Mouse (Mus musculus): ENCODE measurements around the gene 4930426L09Rik. TPM values are rescaled to one million over a fixed set of nuclear protein-coding genes. Genes with fewer than 3 reads are reported as not detected.

The 4930426L09Rik gene
- total RNA-seq (2021) = 1 to 10 TPM in 1 of 2 experiments, under 1 TPM in 1; 0.76 to 1.2 TPM
- long read RNA-seq, experiment 1, partial matches to known transcripts = 0 of 2 reads
- long read RNA-seq, experiment 1, other reads (novel, unspliced or antisense) = 0 of 2 reads
- long read RNA-seq, experiment 2 = 0 reads

DNA sequence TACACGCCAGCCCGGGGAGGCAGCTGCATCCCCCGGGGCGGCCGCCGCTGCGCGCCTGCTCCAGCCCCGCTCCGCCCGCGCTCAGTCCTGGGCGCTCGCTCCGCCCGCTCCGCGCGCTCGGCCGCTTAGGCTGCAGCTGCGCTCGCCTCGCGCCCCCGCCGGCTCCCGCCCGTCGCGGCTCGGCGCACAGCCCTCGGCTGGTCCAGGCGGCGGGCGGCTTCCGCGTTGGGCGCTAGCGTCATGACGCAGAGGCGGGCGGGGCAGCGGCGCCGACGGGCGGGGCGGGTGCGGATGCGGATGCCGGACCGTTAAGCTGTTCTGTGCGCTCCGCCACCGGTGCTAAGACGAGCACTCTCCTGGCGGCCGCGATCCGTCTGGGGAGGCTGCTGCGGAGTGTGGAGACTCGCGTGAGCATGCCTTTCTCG, at the start of gene 4930426L09Rik, which contains the start of gene Pip4k2a:
4930426L09Rik (plus strand) TSS at position 290 of the 425 bp plus-strand sequence.
Pip4k2a (minus strand) TSS at position 73 of the 425 bp plus-strand sequence.
- DNase-seq (ENCODE audit: low spot score in 2 of 2) = peak; percentile 92 to 93
- intact Hi-C loops (cut with DNase I) = loop anchor here (2.0 to 10.0 kb wide), 5 partner anchors 59 to 603 kb away; partner anchors contain the start of genes Bmi1, Commd3 and Dnajc1

- DNase-seq (ENCODE audit: low spot score in 2 of 2) = no peak
- intact Hi-C loops (cut with DNase I) = no loop called here
Observed at GRCm38 (mm10) chr2:18948741-18949140, 49.4 kb upstream of the 4930426L09Rik start.

DNA sequence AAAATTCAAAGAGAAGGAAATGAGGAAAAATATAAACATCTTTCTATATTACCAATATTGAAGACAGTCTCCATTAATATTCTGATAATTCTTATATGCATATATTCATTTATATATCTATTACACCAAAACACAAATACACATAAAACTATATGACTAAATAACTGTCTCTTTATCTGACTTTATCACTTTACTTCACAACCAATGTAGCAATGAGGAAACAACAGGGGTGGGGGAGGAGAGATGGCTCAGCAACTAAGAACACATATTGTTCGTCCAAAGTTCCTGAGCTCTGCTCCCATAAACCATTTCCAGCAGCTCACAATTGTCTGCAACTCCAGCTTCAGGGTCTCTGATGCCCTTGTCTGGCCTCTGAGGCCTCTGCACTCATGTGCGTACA, 47.4 kb upstream of the 4930426L09Rik start:
- intact Hi-C loops (cut with DNase I) = no loop called here
- DNase-seq (ENCODE audit: low spot score in 2 of 2) = no peak

DNA sequence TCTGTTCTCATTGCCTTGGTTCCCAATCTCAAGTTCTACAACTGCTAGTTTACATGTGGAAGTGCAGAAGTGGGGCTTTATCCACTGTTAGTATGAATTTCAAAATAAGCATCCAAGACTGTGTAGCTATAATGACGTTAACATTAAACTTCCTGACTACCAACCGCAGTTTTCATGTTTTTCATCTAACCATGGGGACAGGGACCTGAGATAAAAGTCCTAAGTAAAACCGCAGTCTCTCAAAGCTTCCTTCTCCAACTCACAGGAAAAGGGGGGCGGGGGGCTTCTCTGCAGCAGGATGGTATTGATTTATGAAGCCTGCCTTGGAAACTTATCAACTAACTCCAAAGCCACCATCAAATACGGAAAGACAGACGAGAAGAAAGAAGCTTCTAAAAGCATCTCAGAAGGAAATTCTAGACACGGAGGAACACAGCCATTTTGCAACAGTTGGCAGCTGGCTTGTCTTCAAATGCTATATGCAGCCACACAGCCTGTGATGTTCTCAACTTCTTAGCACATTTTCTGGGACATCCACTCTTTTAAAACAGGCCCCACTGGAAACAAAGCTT, 46.0 kb upstream of the 4930426L09Rik start:
- DNase-seq (ENCODE audit: low spot score in 2 of 2) = peak; percentile 70 to 86
- intact Hi-C loops (cut with DNase I) = no loop called here

- intact Hi-C loops (cut with DNase I) = no loop called here
- DNase-seq (ENCODE audit: low spot score in 2 of 2) = no peak
Observed at GRCm38 (mm10) chr2:18954422-18954821, 43.7 kb upstream of the 4930426L09Rik start.

DNA sequence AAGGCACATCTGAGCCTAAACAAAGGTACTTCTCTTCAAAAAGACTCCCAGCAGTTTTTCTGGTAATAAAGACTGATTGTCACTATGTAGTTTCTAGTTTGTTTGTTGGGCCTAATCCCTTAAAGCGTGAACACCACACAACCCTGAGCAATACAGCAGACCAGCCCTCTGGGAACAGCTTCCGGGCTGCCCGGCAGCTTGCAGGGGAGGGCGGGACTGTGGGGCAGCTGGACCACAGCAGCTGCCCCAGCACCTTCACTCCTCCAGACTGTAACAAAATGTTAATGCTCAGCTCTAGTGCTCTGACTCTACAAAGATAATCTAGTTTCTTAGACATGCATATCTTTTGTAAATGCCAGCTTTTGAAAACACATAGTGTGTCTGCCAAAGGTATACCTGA, 43.1 kb upstream of the 4930426L09Rik start:
- intact Hi-C loops (cut with DNase I) = no loop called here
- no peak for DNase-seq (ENCODE audit: low spot score in 2 of 2)

- DNase-seq (ENCODE audit: low spot score in 2 of 2) = no peak
- intact Hi-C loops (cut with DNase I) = no loop called here
Observed at GRCm38 (mm10) chr2:18955671-18956070, 42.5 kb upstream of the 4930426L09Rik start.

DNA sequence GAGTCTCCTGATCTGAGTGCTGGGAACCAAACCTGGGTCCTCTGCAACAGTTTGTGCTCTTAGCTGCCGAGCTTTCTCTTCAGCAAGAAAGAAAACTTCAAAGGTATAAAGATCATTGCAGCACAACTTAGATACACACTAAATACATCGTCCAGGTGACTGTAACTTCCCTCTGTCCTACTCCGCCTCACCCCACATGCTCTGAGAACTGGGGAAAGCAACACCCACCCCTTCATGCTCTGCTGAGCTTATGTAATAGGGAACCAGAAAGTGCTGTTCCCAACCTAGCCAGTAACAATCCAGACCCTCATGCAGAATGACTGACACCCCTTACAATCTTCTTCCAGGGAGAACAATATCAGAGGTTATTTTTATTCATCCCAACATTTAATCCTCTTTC, 41.7 kb upstream of the 4930426L09Rik start:
- intact Hi-C loops (cut with DNase I) = no loop called here
- DNase-seq (ENCODE audit: low spot score in 2 of 2) = no peak

DNA sequence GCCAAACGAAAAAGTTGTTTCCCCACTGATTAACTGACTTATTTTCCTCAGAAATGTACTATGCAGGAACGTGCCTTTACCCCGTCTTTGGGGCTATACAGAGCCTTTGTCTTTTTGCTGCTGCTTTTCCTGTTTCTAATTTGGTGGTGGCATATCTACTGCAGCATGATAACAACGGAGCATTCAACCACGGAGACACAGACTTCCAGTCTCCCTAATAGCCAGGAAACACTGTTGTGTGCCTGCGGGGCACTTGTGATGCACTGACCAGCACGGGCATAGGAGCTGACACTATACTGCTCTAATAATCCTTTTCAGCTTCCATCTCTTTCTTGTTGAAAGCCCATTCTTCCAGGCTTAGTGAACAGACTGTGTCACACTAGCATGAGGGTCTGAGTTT, 41.2 kb upstream of the 4930426L09Rik start:
- no peak for DNase-seq (ENCODE audit: low spot score in 2 of 2)

DNA sequence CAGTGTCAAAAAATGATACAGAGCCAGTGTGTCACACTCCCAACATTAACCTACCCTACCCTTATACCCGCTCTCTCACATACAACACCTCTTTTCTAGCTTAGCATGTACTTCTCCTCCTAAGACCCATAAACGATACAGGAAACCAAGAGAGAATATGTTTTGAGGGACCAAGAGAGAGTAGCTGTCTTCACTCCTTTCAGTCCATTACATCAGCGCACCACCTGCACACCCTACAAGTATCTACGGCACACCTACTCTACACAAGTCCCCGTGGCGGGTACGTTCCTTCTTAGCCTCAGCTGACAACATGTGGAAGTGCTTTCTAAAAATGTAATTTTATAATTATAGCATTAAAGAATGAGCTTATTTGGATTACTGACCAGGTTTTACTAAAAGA, 40.7 kb upstream of the 4930426L09Rik start:
- intact Hi-C loops (cut with DNase I) = no loop called here
- no peak for DNase-seq (ENCODE audit: low spot score in 2 of 2)

More for the DNA sequence above, 41.2 kb upstream of the 4930426L09Rik start:
- intact Hi-C loops (cut with DNase I) = no loop called here

DNA sequence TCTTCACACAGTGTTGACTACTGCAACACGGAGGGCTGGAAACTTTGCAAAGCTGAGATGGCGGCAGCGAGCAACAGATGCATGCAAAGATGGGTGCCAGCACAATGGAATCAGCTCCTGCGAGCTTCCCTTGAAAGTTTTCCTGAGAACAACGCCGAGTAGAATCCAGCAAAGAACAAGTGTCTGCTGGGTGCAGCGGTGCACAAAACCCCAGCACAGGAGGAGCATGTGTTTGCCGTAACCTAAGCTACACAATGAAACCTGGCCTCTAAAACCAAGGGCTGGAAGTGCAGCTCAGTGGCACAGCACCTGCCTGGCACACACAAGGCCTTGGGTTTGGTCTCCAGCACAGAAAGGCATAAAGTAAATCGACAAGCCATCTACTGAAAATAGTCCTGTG, 40.1 kb upstream of the 4930426L09Rik start:
- no peak for DNase-seq (ENCODE audit: low spot score in 2 of 2)
- intact Hi-C loops (cut with DNase I) = no loop called here

GRCm38 (mm10) chr2:18958501-18958900, 39.6 kb upstream of the 4930426L09Rik start:
- no peak for DNase-seq (ENCODE audit: low spot score in 2 of 2)
- intact Hi-C loops (cut with DNase I) = no loop called here

DNA sequence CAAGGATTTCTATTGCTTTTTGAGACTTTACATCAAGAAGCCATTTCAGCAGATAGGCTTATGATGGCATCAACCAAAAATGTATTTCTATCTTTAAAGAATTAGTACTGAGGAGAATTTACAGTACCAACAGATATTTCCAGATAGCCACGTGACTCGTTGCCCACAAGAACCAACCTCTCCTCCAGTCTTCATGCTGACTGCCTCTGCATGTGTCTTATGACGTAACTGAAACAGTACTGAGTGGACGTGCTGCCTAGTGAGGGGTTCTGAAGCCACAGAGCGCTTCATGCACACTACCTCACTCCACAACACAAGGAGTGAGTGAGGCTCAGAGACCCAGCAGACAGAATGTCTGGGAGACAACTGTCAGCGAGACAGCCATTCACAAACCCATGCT, 39.1 kb upstream of the 4930426L09Rik start:
- intact Hi-C loops (cut with DNase I) = no loop called here
- no peak for DNase-seq (ENCODE audit: low spot score in 2 of 2)

GRCm38 (mm10) chr2:18959558-18959957, 38.6 kb upstream of the 4930426L09Rik start:
- no peak for DNase-seq (ENCODE audit: low spot score in 2 of 2)
- intact Hi-C loops (cut with DNase I) = no loop called here

- DNase-seq (ENCODE audit: low spot score in 2 of 2) = no peak
- intact Hi-C loops (cut with DNase I) = no loop called here
Observed at GRCm38 (mm10) chr2:18960376-18960973, 37.7 kb upstream of the 4930426L09Rik start.

DNA sequence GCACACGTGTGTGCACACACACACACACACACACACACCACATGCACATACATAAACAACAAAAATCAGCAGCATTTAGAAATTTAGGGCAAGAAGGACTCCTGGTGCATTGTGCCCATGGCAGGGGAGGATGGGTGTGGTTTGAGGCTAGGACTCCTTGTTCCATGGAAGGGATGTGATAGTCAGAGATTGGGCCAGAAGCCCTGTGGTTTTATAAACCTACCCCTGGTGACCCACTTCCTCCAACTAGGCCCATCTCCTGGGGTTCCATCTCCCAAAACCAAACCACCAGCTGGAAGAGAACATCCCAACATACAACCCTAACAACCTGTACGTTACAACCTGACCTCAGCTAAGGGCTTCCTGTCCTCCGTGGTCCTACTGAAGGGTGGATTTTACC, 35.6 kb upstream of the 4930426L09Rik start:
- intact Hi-C loops (cut with DNase I) = no loop called here
- DNase-seq (ENCODE audit: low spot score in 2 of 2) = no peak

- no peak for DNase-seq (ENCODE audit: low spot score in 2 of 2)
- intact Hi-C loops (cut with DNase I) = no loop called here
Observed at GRCm38 (mm10) chr2:18963286-18964040, 34.7 kb upstream of the 4930426L09Rik start.

GRCm38 (mm10) chr2:18965108-18965507, 33.0 kb upstream of the 4930426L09Rik start:
- DNase-seq (ENCODE audit: low spot score in 2 of 2) = no peak
- intact Hi-C loops (cut with DNase I) = no loop called here

GRCm38 (mm10) chr2:18965950-18966349, 32.2 kb upstream of the 4930426L09Rik start:
- no peak for DNase-seq (ENCODE audit: low spot score in 2 of 2)
- intact Hi-C loops (cut with DNase I) = no loop called here

DNA sequence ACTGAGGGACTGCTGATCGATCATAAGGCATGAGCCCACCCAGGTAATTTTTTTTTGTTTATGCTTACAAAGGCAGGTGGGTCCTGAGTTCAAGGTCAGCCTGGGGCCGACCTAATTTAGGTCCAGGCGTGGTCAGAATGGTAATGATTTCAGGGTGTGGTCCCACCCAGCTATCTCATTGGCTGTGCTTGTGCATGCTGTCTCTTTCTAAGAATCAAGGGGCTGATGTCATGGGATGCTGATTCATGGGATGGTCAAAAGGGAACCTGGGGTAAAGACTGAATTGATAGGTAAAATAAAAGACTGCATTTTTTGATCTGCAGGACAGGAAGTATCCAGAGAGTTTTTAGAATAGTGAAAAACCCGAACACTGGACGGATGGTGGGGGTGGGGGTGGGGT, 31.6 kb upstream of the 4930426L09Rik start:
- intact Hi-C loops (cut with DNase I) = no loop called here

More for the DNA sequence above, 31.6 kb upstream of the 4930426L09Rik start:
- no peak for DNase-seq (ENCODE audit: low spot score in 2 of 2)

Data from left cerebral cortex, postnatal 14 days (tissue).